Mouse (Mus musculus) MEL (cell line): Measurements from ENCODE around the gene Aftph. TPM values are rescaled to one million over a fixed set of nuclear protein-coding genes. Genes with fewer than 3 reads are reported as not detected.

ENCODE experiments used
- DNase-seq: peaks from one replicate; pipeline ENCODE4 v3.0.0; 2011; ENCODE audit warnings: low read depth, low spot score
- H3K27ac ChIP-seq: 2 replicates; pipeline ENCODE4 v1.5.1; 2012; ENCODE audit warnings: low read depth, mild to moderate bottlenecking, control low read depth, low read length, moderate library complexity; ENCODE audit not compliant: control insufficient read depth
- H3K27me3 ChIP-seq, 2 experiments: fragments of 150-350 bp in 1 of 2; sonication (generic) in 1 of 2; 2 replicates each; pipeline ENCODE4 v1.6.1; 2012; ENCODE audit warnings: low read length in 2 of 2, mild to moderate bottlenecking in 2 of 2, improper control_type of control experiment in 1 of 2, moderate library complexity in 1 of 2; ENCODE audit not compliant: insufficient read depth in 2 of 2, control insufficient read depth in 1 of 2
- H3K36me3 ChIP-seq, 2 experiments: 2 replicates each; pipeline ENCODE4 v1.6.1; 2012 to 2014; ENCODE audit warnings: low read length in 2 of 2, improper control_type of control experiment in 1 of 2, inconsistent platforms in 1 of 2, mild to moderate bottlenecking in 1 of 2; ENCODE audit not compliant: insufficient read depth in 2 of 2, control insufficient read depth in 1 of 2
- H3K4me1 ChIP-seq, 2 experiments: fragments of 150-350 bp in 1 of 2; sonication (generic) in 1 of 2; 2 replicates each; pipeline ENCODE4 v1.6.1; 2012; ENCODE audit warnings: low read length in 2 of 2, improper control_type of control experiment in 1 of 2, mild to moderate bottlenecking in 1 of 2; ENCODE audit not compliant: insufficient read depth in 2 of 2, control insufficient read depth in 1 of 2
- H3K4me3 ChIP-seq, 2 experiments: fragments of 150-350 bp in 1 of 2; sonication (generic) in 1 of 2; 2 replicates each; pipeline ENCODE4 v1.5.1; 2012; ENCODE audit warnings: low read depth in 2 of 2, low read length in 2 of 2, mild to moderate bottlenecking in 2 of 2, moderate library complexity in 2 of 2, control low read depth in 1 of 2, improper control_type of control experiment in 1 of 2; ENCODE audit not compliant: control insufficient read depth in 1 of 2, insufficient read depth in 1 of 2
- H3K79me2 ChIP-seq: 2 replicates; pipeline ENCODE4 v1.6.1; 2012; ENCODE audit warnings: mild to moderate bottlenecking, low read length, moderate library complexity; ENCODE audit not compliant: control insufficient read depth, poor library complexity, insufficient read depth
- H3K9ac ChIP-seq: 2 replicates; pipeline ENCODE4 v1.6.1; 2012; ENCODE audit warnings: low read depth, mild to moderate bottlenecking, control low read depth, low read length, moderate library complexity; ENCODE audit not compliant: control insufficient read depth, poor library complexity, severe bottlenecking
- H3K9me3 ChIP-seq: fragments of 150-350 bp; sonication (generic); replicated peaks from 2 replicates; pipeline ENCODE4 v1.6.1; 2012; ENCODE audit warnings: mild to moderate bottlenecking, low read length, improper control_type of control experiment, moderate library complexity; ENCODE audit not compliant: insufficient read depth
- BHLHE40 ChIP-seq: IDR thresholded peaks from 2 replicates; pipeline ENCODE4 v1.6.1; 2012; ENCODE audit warnings: low read depth, mild to moderate bottlenecking, inconsistent platforms, low read length, improper control_type of control experiment, borderline replicate concordance
- EP300 ChIP-seq, 2 experiments: IDR thresholded peaks; 2 replicates each; pipeline ENCODE4 v1.6.1; 2011; ENCODE audit warnings: improper control_type of control experiment in 2 of 2, low read length in 2 of 2, low read depth in 1 of 2, mild to moderate bottlenecking in 1 of 2
- GABPA ChIP-seq: IDR thresholded peaks from 2 replicates; pipeline ENCODE4 v1.6.1; 2012; ENCODE audit warnings: low read depth, mild to moderate bottlenecking, inconsistent platforms, low read length, improper control_type of control experiment, moderate library complexity
- GATA1 ChIP-seq: IDR thresholded peaks from 2 replicates; pipeline ENCODE4 v1.6.1; 2011; ENCODE audit warnings: low read depth, low read length, improper control_type of control experiment
- HCFC1 ChIP-seq: IDR thresholded peaks from 2 replicates; pipeline ENCODE4 v1.6.1; 2012; ENCODE audit warnings: low read depth, mild to moderate bottlenecking, inconsistent platforms, low read length, improper control_type of control experiment, moderate library complexity
- KAT2A ChIP-seq: conservative IDR thresholded peaks from 2 replicates; pipeline ENCODE4 v1.6.1; 2012; ENCODE audit warnings: low read depth, low read length, improper control_type of control experiment, inconsistent platforms
- MEF2A ChIP-seq: IDR thresholded peaks from 2 replicates; pipeline ENCODE4 v1.6.1; 2014; ENCODE audit warnings: low read depth, mild to moderate bottlenecking, inconsistent platforms, low read length, improper control_type of control experiment; ENCODE audit not compliant: poor library complexity, insufficient replicate concordance, severe bottlenecking; ENCODE audit errors: extremely low read depth
- MYC ChIP-seq: IDR thresholded peaks from 2 replicates; pipeline ENCODE4 v1.6.1; 2011; ENCODE audit warnings: low read depth, mild to moderate bottlenecking, low read length, improper control_type of control experiment, moderate library complexity
- NELFE ChIP-seq: IDR thresholded peaks from 2 replicates; pipeline ENCODE4 v1.6.1; 2011; ENCODE audit warnings: low read depth, low read length, improper control_type of control experiment
- NRF1 ChIP-seq: IDR thresholded peaks from 2 replicates; pipeline ENCODE4 v1.6.1; 2014; ENCODE audit warnings: low read depth, mild to moderate bottlenecking, inconsistent platforms, low read length, improper control_type of control experiment, moderate library complexity; ENCODE audit not compliant: poor library complexity, insufficient read depth, severe bottlenecking
- RCOR1 ChIP-seq: IDR thresholded peaks from 2 replicates; pipeline ENCODE4 v1.6.1; 2012; ENCODE audit warnings: low read depth, mild to moderate bottlenecking, inconsistent platforms, low read length, improper control_type of control experiment
- SIN3A ChIP-seq: IDR thresholded peaks from 2 replicates; pipeline ENCODE4 v1.6.1; 2012; ENCODE audit warnings: low read length, improper control_type of control experiment, inconsistent platforms
- TAL1 ChIP-seq: IDR thresholded peaks from 2 replicates; pipeline ENCODE4 v1.6.1; 2012; ENCODE audit warnings: mild to moderate bottlenecking, inconsistent platforms, low read length, moderate library complexity, mixed read lengths
- TCF12 ChIP-seq: IDR thresholded peaks from 2 replicates; pipeline ENCODE4 v1.6.1; 2014; ENCODE audit warnings: low read depth, mild to moderate bottlenecking, inconsistent platforms, low read length, improper control_type of control experiment, moderate library complexity
- UBTF ChIP-seq: IDR thresholded peaks from 2 replicates; pipeline ENCODE4 v1.6.1; 2012; ENCODE audit warnings: low read depth, mild to moderate bottlenecking, inconsistent platforms, low read length, improper control_type of control experiment, moderate library complexity, borderline replicate concordance; ENCODE audit not compliant: insufficient read depth
- USF1 ChIP-seq: IDR thresholded peaks from 2 replicates; pipeline ENCODE4 v1.6.1; 2014; ENCODE audit warnings: low read depth, mild to moderate bottlenecking, inconsistent platforms, low read length, improper control_type of control experiment, moderate library complexity
- polyA plus RNA-seq, 2 experiments: library from polyadenylated mRNA; stranded (reverse) in 1 of 2; unstranded in 1 of 2; fragments of >175 nt in 1 of 2; fragments of >200 nt in 1 of 2; gene quantifications; 2 replicates each; pipeline versions ENCODE4 v1.2.1 to v1.2.4; 2012; ENCODE audit warnings: low replicate concordance in 2 of 2, low read depth in 1 of 2; ENCODE audit not compliant: insufficient read length in 2 of 2, insufficient read depth in 1 of 2, missing spikeins in 1 of 2
- total RNA-seq: library from RNA; depleted of rRNA; stranded (reverse); fragments of 300-350 nt; gene quantifications from 2 replicates; pipeline ENCODE4 v1.2.3, GENCODE M21; 2012

Aftph gene
- total and polyA plus RNA-seq, 3 experiments: 38.1 to 47.2 (median 38.1) TPM

GRCm38 (mm10) chr11:20741201-20742100 lies at the start of gene Aftph (continued):
- TF ChIP-seq MEF2A (no peak), MYC (no peak; the same call in 1 of the 2 replicates), HCFC1 (peak; percentile 91), RCOR1 (peak; percentile 59; the same call in 1 of the 2 replicates), SIN3A (peak; percentile 7), KAT2A (no peak; the same call in 1 of the 2 replicates)

GRCm38 (mm10) chr11:20789015-20789414 lies 47.6 kb upstream of the Aftph start:
- no peak overlapping the region for H3K9ac ChIP-seq
- H3K27me3 ChIP-seq: peaks cover 0 to 6% of the 10 kb centered on the region in 2 experiments
- no peak overlapping the region for H3K27ac ChIP-seq
- no peaks in the 10 kb centered on the region for H3K4me1 ChIP-seq
- no peak for TF ChIP-seq GABPA
- no peak for TF ChIP-seq BHLHE40
- no peak for TF ChIP-seq TAL1
- no peak for TF ChIP-seq RCOR1
- TF ChIP-seq EP300 (IDR thresholded peaks at IDR 0.05; ENCODE audit: low read depth in 1 of 2, low read length in 2 of 2): no peak
- no peak for TF ChIP-seq USF1
- no peak for TF ChIP-seq UBTF
- TF ChIP-seq NELFE: no peak
- TF ChIP-seq SIN3A: no peak
- TF ChIP-seq TCF12: no peak
- no peak for TF ChIP-seq GATA1
- no peak for TF ChIP-seq MEF2A
- TF ChIP-seq NRF1: no peak
- TF ChIP-seq, all 39 proteins: peak for 0
- no peak for DNase-seq
- Histone ChIP-seq H3K9me3 (no peaks in the 10 kb centered on the region), H3K4me3 (no peak overlapping the region), H3K79me2 (no peaks in the 10 kb centered on the region), H3K36me3 (no peaks in the 10 kb centered on the region)
